Mouse (Mus musculus) heart, adult 9 months (tissue): Measurements from ENCODE around the gene Prps1l1.

ENCODE experiments used
- DNase-seq, 2 experiments: peaks; one replicate each; pipeline ENCODE4 v3.0.0; 2022; ENCODE audit warnings: low spot score in 2 of 2

Gene Prps1l1

GRCm38 (mm10) chr12:34984461-34984860 is at the start of gene Prps1l1:
Gene Prps1l1, plus strand, starts transcription at chr12:34984761.
- DNase-seq = no peak

DNA sequence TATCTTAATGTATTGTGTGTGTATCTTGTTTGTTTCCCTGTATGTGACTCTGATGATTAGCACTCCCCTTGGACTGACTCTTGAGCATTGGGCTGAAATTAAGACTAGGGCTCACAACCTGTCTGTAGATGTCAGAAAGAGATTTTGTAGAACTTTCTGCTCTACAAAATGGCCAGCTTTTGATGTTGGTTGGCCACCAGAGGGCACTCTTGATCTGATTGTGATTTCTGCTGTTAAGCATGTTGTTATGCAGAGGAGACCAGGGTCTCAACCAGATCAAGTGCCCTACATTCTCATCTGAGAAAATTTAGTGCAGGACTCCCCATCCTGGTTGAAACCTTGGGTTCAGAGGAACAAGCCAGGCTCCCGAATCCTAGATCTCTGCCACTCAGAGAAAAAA is 46.6 kb upstream of the Prps1l1 start:
- DNase-seq = no peak

GRCm38 (mm10) chr12:34949066-34949706 is 35.4 kb upstream of the Prps1l1 start:
- DNase-seq = no peak

DNA sequence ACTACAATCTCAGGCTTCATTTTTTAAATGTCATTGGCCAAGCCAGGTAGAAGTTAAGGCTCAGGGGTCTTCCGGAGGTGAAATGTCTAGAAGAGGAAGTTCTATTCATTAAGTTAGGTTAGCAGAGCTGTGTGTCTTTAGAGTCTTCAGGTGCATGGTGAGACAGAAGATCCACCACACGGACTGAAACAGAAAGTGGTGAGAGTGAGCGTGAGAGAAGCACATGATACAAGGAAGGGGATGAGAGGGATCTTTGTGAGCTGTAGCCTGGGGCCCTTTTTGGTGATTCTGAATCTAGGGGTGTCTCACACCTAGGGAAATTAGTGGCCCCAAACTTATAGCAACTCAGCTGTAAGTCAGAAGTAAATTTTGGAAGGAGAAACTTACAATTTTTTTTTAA is 8.6 kb upstream of the Prps1l1 start:
- DNase-seq = no peak

DNA sequence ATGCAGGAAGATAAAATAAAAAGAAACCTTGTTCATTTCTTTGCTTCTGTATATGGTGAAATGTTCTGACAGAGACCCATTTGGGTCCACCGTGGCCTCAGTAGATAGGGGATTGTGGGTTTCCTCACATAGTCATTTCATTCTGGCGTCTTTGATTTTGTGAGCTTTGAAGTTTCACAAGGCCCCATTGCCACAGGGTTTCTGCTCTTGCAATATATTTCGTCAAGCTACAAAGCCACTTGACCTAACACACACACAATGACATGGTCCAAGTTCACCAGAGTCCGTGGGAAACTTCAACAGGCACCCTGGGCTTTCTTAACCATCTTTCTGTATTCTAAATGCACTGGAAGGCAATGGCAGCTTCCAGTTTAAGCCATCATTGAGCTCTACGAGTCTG is 1.3 kb downstream of the Prps1l1 start:
- no peak for DNase-seq

GRCm38 (mm10) chr12:34989537-34990200 is 5.1 kb downstream of the Prps1l1 start:
- no peak for DNase-seq

DNA sequence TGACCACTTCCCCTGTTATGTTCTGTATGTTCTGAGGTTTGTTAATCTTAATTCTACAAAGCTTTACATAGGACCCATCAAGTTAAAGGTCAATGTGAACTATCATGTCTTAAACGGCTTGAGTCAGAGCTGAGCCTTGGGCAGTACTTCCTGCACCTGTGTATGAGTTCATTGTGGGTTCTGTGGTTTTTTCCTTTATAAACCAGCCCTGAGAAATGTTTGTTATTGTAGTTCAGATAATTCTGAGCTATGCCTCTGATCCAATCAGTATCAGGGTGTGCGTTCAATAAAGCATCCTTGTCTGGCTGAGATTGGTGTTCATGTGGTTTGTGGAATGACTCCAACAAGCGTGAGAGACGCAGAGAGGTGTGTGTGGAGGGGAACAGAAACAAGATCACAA is 5.8 kb downstream of the Prps1l1 start:
- no peak for DNase-seq

DNA sequence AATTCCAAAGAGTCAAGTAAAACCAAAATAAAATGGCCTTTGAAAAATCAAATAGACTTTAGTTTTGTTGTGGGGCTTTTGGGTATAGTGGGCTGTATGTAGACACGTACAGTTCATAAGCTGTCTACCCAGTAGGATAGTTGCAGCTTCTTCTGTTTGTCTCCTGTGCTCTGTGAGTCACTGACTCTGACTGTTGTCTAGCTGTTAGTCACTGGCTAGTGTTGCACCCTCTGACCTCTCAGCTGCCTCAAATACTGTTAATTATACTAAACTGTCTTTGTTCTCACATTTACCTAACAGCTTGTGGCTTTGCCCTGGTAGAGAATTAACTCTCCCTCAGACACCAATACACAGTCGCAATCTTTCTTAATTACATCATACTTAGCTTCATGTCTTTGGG is 7.3 kb downstream of the Prps1l1 start:
- no peak for DNase-seq

- DNase-seq = no peak
Measured at GRCm38 (mm10) chr12:34997597-34998182, 13.1 kb downstream of the Prps1l1 start.

DNA sequence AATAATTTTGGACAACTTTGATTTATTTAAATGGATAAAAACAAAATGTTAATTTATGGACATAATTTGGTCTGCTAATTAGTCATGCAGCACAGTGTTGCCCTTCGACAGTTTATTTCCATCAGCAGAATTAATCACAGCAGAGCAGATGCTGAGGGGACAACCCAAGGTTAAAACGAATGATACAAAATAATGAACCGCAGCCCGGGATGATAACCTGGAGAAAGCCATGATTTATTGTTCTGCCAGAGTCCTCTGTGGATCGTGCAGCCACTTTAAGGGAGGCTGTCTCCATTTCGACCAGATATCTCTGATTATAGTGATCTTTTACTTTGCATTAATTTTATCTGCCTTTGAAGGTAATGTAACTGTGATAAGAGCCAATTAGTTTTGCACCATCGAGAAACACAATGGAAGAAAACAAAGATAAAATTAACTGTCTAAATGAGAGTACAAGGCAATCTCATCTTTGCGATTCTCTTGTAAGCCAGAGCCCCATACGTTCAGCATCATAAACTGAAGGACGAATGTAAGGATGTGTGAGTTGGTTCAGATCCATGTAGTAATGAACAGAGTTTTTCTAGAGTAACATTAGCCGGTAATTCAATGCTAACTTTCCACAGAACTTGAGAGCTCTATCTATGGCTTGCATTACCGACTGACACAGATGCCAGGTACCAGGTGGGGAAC is 14.4 kb downstream of the Prps1l1 start:
- DNase-seq = no peak

DNA sequence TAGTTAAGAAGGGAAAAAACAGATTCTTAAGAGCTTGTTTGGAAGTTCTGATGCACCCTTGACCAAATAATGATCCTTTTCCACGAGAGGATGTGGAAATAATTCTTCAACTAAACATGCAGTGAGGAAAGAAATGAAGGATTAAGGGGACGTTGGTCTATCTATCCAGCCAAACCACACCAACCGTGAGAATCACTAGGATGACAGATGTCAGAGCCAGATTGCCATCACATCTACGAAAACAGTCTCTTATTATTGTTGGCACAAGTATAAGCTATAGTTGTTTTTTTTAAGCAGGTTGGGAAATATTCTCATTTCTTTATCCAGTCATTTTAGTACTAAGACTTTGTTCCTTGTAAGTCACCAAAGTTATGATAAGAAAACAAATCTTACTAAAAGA is 15.8 kb downstream of the Prps1l1 start:
- no peak for DNase-seq

DNA sequence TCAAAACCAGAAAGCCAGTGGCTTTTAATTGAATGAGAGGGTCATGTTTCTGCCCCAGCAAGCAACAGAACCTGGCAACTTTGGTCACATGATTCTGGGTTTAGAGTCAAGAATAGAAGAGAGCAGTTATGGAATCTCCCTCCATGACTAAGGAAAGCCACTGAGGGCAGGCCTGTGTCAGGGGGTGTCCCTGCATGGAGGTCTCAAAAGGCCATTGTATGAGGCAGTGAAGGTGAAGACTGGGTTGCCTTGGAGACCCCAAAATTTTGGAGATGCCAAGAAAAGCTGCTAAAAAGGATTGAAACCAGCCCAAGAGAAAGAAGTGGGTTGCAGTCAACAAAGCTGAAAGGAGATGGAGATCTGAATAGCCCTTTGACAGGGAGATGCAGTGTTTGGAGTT is 21.2 kb downstream of the Prps1l1 start:
- DNase-seq = no peak

DNA sequence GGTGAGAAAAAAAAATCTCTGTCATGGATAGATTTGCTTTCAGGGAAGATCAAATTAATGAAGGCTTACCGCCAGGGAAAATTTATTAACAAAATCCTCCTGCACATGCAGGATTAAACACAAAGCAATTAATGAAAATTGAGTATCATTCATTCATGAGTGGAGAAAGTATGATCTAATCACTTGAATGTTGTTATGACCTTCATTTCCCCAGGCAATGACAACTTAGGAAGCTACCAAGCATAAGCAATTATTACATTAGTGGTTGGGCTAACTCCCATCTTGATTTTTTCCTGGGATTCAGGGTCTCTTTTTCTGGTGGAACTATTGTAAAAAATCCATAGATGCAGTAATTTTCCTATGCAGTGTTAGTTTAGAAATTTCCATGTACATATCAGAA is 23.3 kb downstream of the Prps1l1 start:
- no peak for DNase-seq

GRCm38 (mm10) chr12:35008340-35009137 is 24.0 kb downstream of the Prps1l1 start:
- no peak for DNase-seq

DNA sequence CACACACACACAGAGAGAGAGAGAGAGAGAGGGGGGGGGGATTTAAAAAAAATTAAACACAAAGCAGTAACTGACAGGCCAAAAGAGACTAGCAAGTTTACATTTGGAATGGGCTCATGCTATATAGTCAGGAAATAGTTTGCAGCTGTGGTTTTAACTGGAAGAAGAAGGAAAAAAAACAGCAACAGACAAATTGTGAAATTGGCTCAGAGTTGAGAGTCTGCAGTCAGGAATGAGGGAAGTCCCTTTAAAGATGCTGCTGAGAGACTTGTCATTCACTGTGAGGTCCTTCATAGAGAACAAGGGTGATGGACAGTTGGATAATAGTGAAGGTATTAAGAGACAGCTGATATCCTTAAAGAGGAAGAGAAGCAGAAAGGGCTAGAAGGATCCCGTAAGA is 26.9 kb downstream of the Prps1l1 start:
- no peak for DNase-seq

- DNase-seq = no peak
Measured at GRCm38 (mm10) chr12:35013950-35014349, 29.4 kb downstream of the Prps1l1 start.

GRCm38 (mm10) chr12:35016056-35016455 is 31.5 kb downstream of the Prps1l1 start:
- DNase-seq = no peak

DNA sequence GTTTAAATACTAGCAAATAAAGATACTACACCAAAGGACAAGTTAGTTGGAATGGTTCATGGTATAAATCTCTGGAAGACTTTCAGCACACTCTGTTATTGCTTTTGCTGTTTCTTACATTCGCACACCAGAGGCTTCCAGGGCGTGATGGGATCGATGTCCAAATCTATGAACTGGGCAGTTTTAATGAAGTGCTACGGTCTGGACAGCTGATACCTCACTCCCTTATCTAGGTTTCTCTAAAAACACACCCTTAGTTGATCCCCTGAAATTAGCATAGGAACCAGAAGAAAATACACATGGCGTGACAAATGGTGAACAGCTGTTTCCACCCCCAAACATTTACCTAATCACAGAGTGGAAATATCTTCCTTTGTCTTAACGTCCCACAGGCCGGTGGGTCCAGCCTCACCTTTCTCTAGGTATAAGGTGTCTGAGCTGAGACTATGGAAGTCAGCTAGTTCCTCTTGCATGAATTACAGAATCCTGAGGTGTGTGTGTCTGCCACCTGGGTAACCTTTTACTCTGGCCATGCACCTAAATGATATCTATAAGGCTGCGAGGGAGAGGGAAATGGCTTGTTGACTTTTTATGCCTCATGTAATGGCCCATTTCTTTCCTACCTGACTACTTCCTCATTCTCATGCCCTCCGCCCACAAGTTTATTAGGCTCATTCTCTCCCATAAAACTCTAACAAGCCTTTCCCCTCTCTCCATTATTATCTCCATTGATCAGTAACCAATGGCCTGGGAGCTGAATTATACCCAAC is 32.1 kb downstream of the Prps1l1 start:
- no peak for DNase-seq

DNA sequence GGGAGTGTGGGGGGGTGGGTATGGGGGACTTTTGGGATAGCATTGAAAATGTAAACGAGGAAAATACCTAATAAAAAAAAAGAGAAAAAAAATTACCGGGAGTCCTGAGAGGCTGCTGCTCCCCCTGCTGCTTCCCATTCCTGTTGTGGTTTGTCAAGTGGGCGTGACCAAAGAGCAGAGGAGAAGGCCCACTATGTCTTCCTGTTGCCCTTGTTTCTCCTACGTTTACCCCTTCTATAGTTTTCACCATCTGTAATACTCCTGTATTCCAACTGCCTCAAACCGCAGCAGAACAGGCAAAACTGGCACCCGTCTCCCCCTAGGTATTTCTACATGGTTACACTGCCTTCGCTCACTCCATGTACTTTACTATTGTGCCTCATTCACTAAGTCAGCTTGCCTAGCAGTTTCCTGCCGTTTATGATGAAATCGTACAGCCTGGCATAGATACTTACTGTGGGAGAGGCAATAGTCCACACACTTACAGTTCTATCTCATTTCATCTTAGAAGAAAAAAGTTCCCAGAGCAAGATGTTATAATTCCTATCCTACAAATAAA is 34.2 kb downstream of the Prps1l1 start:
- DNase-seq = no peak

- no peak for DNase-seq
Measured at GRCm38 (mm10) chr12:35021285-35021684, 36.7 kb downstream of the Prps1l1 start.

GRCm38 (mm10) chr12:35022066-35022465 is 37.5 kb downstream of the Prps1l1 start:
- DNase-seq = no peak
